Mouse (Mus musculus) B cell, adult 67 days (primary cell): Measurements from ENCODE around the gene Gm4985. TPM values are rescaled to one million over a fixed set of nuclear protein-coding genes. Genes with fewer than 3 reads are reported as not detected.

ENCODE experiments used
- total RNA-seq, 2 experiments: library from RNA; stranded (reverse); gene quantifications; 4 replicates each; pipeline ENCODE4 v1.2.4; 2023

Gene Gm4985
- total RNA-seq, result not detected

GRCm38 (mm10) chrX:23958834-23959233, at the start of gene Gm4985:
Gm4985 (minus strand) TSS chrX:23958934.

Other genes starting within 250 kb of the Gm4985 start
- gene Gm4907, start 76.4 kb downstream of the Gm4985 start, total RNA-seq, result not detected